Mouse (Mus musculus): ENCODE data around the gene Ipo7. TPM values are rescaled to one million over a fixed set of nuclear protein-coding genes. Genes with fewer than 3 reads are reported as not detected.

Gene Ipo7
- total RNA-seq, 2 experiments from 2014 or later: 93.8 to 104 TPM

GRCm38 (mm10) chr7:110100854-110101253 is 82.8 kb downstream of the Ipo7 start:
- DNase-seq (ENCODE audit: low spot score in 2 of 2): no peak

GRCm38 (mm10) chr7:110101266-110101665 is 83.2 kb downstream of the Ipo7 start:
- no peak for DNase-seq (ENCODE audit: low spot score in 2 of 2)

- no peak for DNase-seq (ENCODE audit: low spot score in 2 of 2)
Observed at GRCm38 (mm10) chr7:110105041-110105440, 87.0 kb downstream of the Ipo7 start.

Other genes with a start within 250 kb of the Ipo7 start
- gene Nrip3, start 236.2 kb upstream of the Ipo7 start, total RNA-seq (2021): 100 to 1,000 TPM; 215 to 224 TPM
- gene Scube2, start 152.6 kb upstream of the Ipo7 start, total RNA-seq (2021): 1 to 10 TPM; 1.3 to 1.4 TPM
- gene Dennd5a, start 57.8 kb upstream of the Ipo7 start, total RNA-seq (2021): 100 to 1,000 TPM; 215 to 216 TPM
- gene Tmem41b, start 31.3 kb upstream of the Ipo7 start, total RNA-seq (2021): 10 to 100 TPM; 47.0 to 49.1 TPM
- 10 to 100 TPM in 1 of 2 experiments, 1 to 10 TPM in 1; 9.8 to 11.7 TPM for gene Zfp143, start 42.9 kb downstream of the Ipo7 start, total RNA-seq (2021)
- 10 to 100 TPM; 22.0 to 22.5 TPM for gene Wee1, start 103.8 kb downstream of the Ipo7 start, total RNA-seq (2021)
- 1 to 10 TPM; 8.6 to 9.7 TPM for gene Swap70, start 203.4 kb downstream of the Ipo7 start, total RNA-seq (2021)

All from layer of hippocampus, adult 18-20 months (tissue).